Mouse (Mus musculus): ENCODE measurements around the gene Gm8909.

GRCm38 (mm10) chr17:36194471-36194870 is 26.1 kb upstream of the Gm8909 start:
- TF ChIP-seq POLR2A (IDR thresholded peaks at IDR 0.05; ENCODE audit: insufficient read depth, low read depth, low read length), result no peak
- no peak for TF ChIP-seq CTCF (IDR thresholded peaks at IDR 0.05; ENCODE audit: insufficient read depth, low read depth, low read length)

Measured in olfactory bulb, adult 2 months (tissue).